Mouse (Mus musculus) CH12F3 (cell line): ENCODE measurements around the gene Epdr1.
"Not testable (repeated sequence)": the region's sequence is repeated elsewhere in the genome, so short reads cannot be mapped to it uniquely, and the experiment has no call there.

Experiments
- in situ Hi-C: fragments of 300-500 bp; cut with MboI; formaldehyde crosslinking; loops from 2 replicates; pipeline ENCODE4 v1.14.3; 2020; ENCODE audit warnings: low sequenced_read_pairs

Epdr1 gene

GRCm38 (mm10) chr13:19608120-19608519 is 11.6 kb downstream of the Epdr1 start:
- in situ Hi-C loops: no loop called here

- in situ Hi-C loops: no loop called here
These were observed 14.8 kb downstream of the Epdr1 start for GRCm38 (mm10) chr13:19604916-19605315.

- in situ Hi-C loops: no loop called here
These were observed 16.0 kb downstream of the Epdr1 start for GRCm38 (mm10) chr13:19603719-19604118.

GRCm38 (mm10) chr13:19602531-19602930 is 17.2 kb downstream of the Epdr1 start:
- in situ Hi-C loops: no loop called here

- in situ Hi-C loops: no loop called here
These were observed 20.5 kb downstream of the Epdr1 start for GRCm38 (mm10) chr13:19599242-19599641.

- in situ Hi-C loops: no loop called here
These were observed 24.6 kb downstream of the Epdr1 start for GRCm38 (mm10) chr13:19595141-19595540.

GRCm38 (mm10) chr13:19590996-19591759 is 28.5 kb downstream of the Epdr1 start:
- in situ Hi-C loops: no loop called here

- in situ Hi-C loops: no loop called here
These were observed 43.8 kb downstream of the Epdr1 start for GRCm38 (mm10) chr13:19575947-19576346.

- in situ Hi-C loops: not testable (repeated sequence)
These were observed 45.0 kb downstream of the Epdr1 start for GRCm38 (mm10) chr13:19574723-19575122.

GRCm38 (mm10) chr13:19570166-19570565 is 49.6 kb downstream of the Epdr1 start:
- in situ Hi-C loops: not testable (repeated sequence)

- in situ Hi-C loops: no loop called here
These were observed 57.2 kb downstream of the Epdr1 start for GRCm38 (mm10) chr13:19562510-19562909.

GRCm38 (mm10) chr13:19555391-19555790 is 64.3 kb downstream of the Epdr1 start:
- in situ Hi-C loops: no loop called here
